Mouse (Mus musculus) hindbrain, embryonic 11.5 days (tissue): Measurements from ENCODE around the gene Spag8. TPM values are rescaled to one million over a fixed set of nuclear protein-coding genes. Genes with fewer than 3 reads are reported as not detected.

Experiments used
- ATAC-seq: fragments of 200-750 bp; cut with Nextera tagmentation; 2 replicates; pipeline ENCODE4 v1.8.0; 2017; ENCODE audit warnings: mild to moderate bottlenecking, moderate TSS enrichment, moderate library complexity; ENCODE audit not compliant: low FRiP score
- DNase-seq: peaks from one replicate; pipeline ENCODE4 v3.0.0-alpha.2; 2015; ENCODE audit warnings: low spot score
- H3K27ac ChIP-seq: fragments of 300-500 bp; sonication (generic); 2 replicates; pipeline ENCODE4 v1.5.1; 2014; ENCODE audit warnings: mild to moderate bottlenecking, low read depth, low read length
- H3K27me3 ChIP-seq: fragments of 300-500 bp; sonication (generic); 2 replicates; pipeline ENCODE4 v1.6.1; 2014; ENCODE audit warnings: mild to moderate bottlenecking, low read length, moderate library complexity, mixed read lengths; ENCODE audit not compliant: control insufficient read depth, insufficient read depth
- H3K36me3 ChIP-seq: fragments of 300-500 bp; sonication (generic); 2 replicates; pipeline ENCODE4 v1.6.1; 2014; ENCODE audit warnings: mild to moderate bottlenecking, low read length, moderate library complexity, mixed read lengths; ENCODE audit not compliant: control insufficient read depth, insufficient read depth
- H3K4me1 ChIP-seq: fragments of 300-500 bp; sonication (generic); replicated peaks from 2 replicates; pipeline ENCODE4 v1.6.1; 2014; ENCODE audit warnings: low read length, mixed read lengths; ENCODE audit not compliant: control insufficient read depth, insufficient read depth
- H3K4me2 ChIP-seq: fragments of 300-500 bp; sonication (generic); replicated peaks from 2 replicates; pipeline ENCODE4 v1.6.1; 2014; ENCODE audit warnings: mild to moderate bottlenecking, low read depth, low read length
- H3K4me3 ChIP-seq: fragments of 300-500 bp; sonication (generic); 2 replicates; pipeline ENCODE4 v1.5.1; 2014; ENCODE audit warnings: low read depth, low read length
- H3K9ac ChIP-seq: fragments of 300-500 bp; sonication (generic); 2 replicates; pipeline ENCODE4 v1.6.1; 2014; ENCODE audit warnings: low read depth, low read length
- H3K9me3 ChIP-seq: fragments of 300-500 bp; sonication (generic); 2 replicates; pipeline ENCODE4 v1.6.1; 2016; ENCODE audit warnings: low read length; ENCODE audit not compliant: control insufficient read depth
- WGBS: fragments of 180-500 bp; shearing (Covaris S2); extraction: QIAGEN DNeasy Blood & Tissue Kit; methylation state at CpG from one replicate; pipeline ENCODE4 v1.1.7; 2014; 5-methylcytosine and 5-hydroxymethylcytosine counted together
- polyA plus RNA-seq: library from polyadenylated mRNA; unstranded; fragments of >200 nt; fragmentation: Nextera tagmentation; extraction: Ambion mirVana; gene quantifications from 2 replicates; pipeline ENCODE4 v1.2.1, GENCODE M21; 2014

Spag8 gene
- polyA plus RNA-seq, 1 experiment from 2014 or later = 5.7 TPM

DNA sequence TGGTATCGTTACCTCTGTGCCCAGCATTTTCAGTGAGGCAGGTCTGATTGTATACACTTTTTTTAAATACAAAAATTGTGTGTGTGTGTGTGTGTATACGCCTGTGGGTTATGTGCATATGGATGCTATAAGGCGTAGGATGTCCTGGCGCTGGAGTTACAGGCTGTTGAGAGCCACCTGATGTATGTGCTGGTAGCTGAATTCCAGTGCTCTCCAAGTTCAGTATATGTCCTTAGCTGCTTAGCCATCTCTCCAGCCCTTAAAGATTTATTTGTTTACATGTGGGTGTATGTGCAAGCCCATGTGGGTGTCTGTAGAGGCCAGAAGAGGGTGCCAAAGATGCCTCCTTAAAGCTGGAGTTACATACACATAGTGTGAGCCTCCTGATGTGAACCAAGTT is 3.8 kb upstream of the Spag8 start:
- Histone ChIP-seq H3K9me3 (no peaks in the 10 kb centered on the region), H3K4me3 (0 out of 2 replicates have a peak overlapping the region, but pooled peaks have one; percentile 82), H3K9ac (no peak overlapping the region), H3K4me2 (peak overlapping the region; percentile 13; the same call in 1 of the 2 replicates), H3K27me3 (peaks cover 3% of the 10 kb centered on the region; the same call in 1 of the 2 replicates), H3K4me1 (peaks cover 6% of the 10 kb centered on the region), H3K36me3 (no peaks in the 10 kb centered on the region), H3K27ac (no peak overlapping the region)
- WGBS = 63% methylated on average over 4 of the region's 4 CpGs
- DNase-seq (no peak), ATAC-seq (no peak)

DNA sequence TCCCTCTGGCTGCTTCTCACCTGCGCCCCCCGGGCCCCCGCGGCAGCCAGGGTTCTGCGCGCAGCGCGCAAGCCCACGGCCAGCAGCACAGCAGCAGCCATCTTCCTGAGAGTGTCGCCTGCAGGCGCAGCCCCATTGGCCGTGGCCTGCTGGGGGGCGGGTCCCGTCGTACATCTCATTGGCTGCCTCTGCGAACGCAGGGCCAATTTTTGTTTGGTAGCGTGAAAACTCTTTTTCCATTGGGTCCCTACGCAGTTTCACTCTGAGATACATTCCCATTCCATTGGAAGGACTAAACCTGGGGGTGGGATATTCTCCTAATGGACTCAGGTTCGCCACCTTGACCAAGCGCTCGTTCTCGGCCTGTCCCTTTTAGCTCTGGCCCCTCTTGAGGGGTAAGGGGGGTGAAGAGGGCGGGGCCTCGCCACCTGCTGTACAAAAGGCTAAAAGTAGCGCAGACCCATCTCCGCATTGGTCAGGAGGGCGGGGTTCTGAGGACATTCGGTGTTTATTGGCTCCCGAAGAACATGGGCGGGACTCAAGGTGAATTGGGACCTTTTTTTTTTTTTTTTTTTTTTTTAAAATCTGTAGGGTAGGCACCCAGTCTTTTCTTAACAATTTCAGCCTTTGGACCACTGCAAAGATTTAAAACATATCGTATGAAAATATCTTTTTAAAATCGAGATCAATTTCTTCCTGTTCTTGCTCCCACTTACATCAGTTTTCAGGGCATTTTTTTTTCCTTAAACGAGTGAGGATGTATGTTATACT is 3.1 kb upstream of the Spag8 start, which contains the start of gene Hint2:
Hint2 (minus strand) TSS at position 128 of the 771 bp plus-strand sequence.
- Histone ChIP-seq H3K9me3 (no peaks in the 10 kb centered on the region), H3K9ac (peak within 1 kb of the TSS; percentile 90), H3K27me3 (no peaks in the 10 kb centered on the region; the same call in 1 of the 2 replicates), H3K27ac (peak within 1 kb of the TSS; percentile 89), H3K4me1 (peaks cover 6% of the 10 kb centered on the region), H3K4me2 (peak within 1 kb of the TSS; percentile 76), H3K36me3 (no peaks in the 10 kb centered on the region), H3K4me3 (peak within 1 kb of the TSS; percentile 82)
- ATAC-seq (peak; percentile 98), DNase-seq (peak; percentile 94)
- WGBS = under 1% methylated on average over 34 of the region's 34 CpGs

DNA sequence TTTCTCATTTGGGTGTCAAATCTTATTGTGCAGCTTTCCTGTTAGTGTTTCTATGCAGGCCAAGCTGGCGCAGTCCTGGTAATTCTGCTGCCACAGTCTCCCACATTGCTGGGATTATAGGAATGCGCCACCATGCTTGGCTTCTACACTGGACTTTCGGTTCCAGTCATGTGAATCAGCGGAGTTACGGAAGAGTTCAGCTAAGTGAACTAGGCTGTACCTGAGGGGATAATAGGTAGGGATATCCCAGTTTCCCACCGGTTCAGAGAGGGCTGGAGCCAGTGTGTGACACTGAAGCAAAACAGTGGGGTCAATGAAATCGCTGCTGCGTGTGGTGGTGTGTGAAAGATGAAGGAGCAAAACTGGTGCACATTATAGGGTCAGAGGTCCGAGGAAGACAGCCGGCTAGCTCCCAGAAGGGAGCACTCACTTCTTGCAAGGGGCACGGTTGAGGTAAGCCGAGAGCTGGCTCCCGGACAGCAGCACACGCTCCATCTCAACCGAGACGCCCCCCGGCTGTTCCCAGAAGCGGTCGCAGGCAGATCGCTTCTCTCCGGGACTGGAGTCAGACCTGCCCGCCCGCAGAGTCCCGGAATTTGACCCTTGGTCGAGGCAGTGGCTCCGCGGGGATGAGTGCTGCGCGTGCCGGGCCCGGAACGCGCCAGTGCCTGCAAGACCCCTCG is 2.4 kb upstream of the Spag8 start:
- Histone ChIP-seq H3K4me2 (peak overlapping the region; percentile 76), H3K27me3 (no peaks in the 10 kb centered on the region; the same call in 1 of the 2 replicates), H3K9me3 (no peaks in the 10 kb centered on the region), H3K9ac (peak overlapping the region; percentile 90), H3K4me1 (peaks cover 6% of the 10 kb centered on the region), H3K27ac (peak overlapping the region; percentile 89), H3K4me3 (peak overlapping the region; percentile 82), H3K36me3 (no peaks in the 10 kb centered on the region)
- no peak; the same call in 1 of the 2 replicates for ATAC-seq
- WGBS = 6% methylated on average over 33 of the region's 34 CpGs
- DNase-seq = no peak

DNA sequence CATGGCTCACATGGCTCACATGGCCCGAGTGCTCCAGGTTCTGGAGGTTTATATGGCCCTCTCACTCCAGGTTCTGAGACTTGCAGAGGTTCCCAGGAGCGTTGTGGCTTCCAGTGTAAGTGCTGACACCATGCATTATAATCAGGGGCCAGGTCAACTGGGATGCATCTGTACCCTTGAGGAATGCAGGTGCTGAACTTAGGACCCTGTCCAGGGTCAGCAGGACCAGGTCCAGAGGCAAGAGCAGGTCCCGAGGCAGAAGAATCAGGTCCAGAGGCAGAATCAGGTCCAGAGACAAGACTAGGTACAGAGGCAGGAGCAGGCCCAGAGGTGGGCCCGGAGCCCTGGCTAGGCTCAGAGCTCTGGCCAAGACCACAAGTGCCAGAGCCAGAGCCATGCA is 668 bp downstream of the Spag8 start:
- H3K4me3 ChIP-seq = 0 out of 2 replicates have a peak overlapping the region, but pooled peaks have one; percentile 22
- no peaks in the 10 kb centered on the region for H3K9me3 ChIP-seq
- 95% methylated on average over 4 of the region's 4 CpGs for WGBS
- H3K27me3 ChIP-seq = no peaks in the 10 kb centered on the region
- H3K4me2 ChIP-seq = no peak overlapping the region; the same call in 1 of the 2 replicates
- no peak overlapping the region for H3K27ac ChIP-seq
- H3K9ac ChIP-seq = no peak overlapping the region
- no peaks in the 10 kb centered on the region for H3K36me3 ChIP-seq
- H3K4me1 ChIP-seq = peaks cover 6% of the 10 kb centered on the region
- no peak for ATAC-seq
- DNase-seq = no peak

DNA sequence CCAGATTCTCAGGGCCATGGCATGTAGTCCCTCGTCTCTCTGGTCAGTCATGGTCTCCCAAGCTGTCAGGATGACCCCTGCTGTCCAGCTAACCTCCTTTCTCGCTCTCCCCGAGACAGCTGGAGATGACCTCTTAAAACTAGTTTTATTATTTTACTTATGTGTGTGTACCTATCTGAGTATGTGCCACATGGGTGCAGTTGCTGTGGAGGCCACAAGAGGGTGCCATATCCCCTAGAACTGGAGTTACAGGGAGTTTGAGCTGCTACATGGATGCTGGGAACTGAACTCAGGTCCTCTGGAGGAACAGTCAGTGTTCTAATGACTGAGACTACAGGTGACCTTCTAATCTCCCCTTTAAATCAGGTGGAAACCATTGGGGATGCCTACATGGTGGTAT is 3.6 kb downstream of the Spag8 start:
- H3K9ac ChIP-seq = no peak overlapping the region
- no peaks in the 10 kb centered on the region for H3K9me3 ChIP-seq
- no peaks in the 10 kb centered on the region for H3K27me3 ChIP-seq
- no peak overlapping the region for H3K27ac ChIP-seq
- H3K4me2 ChIP-seq = no peak overlapping the region
- no peak for ATAC-seq
- H3K4me3 ChIP-seq = no peak overlapping the region
- no peaks in the 10 kb centered on the region for H3K36me3 ChIP-seq
- WGBS = 94% methylated on average over 3 of the region's 3 CpGs
- H3K4me1 ChIP-seq = 0 out of 2 replicates have a peak, but pooled peaks cover 3% of the 10 kb centered on the region
- DNase-seq = no peak

DNA sequence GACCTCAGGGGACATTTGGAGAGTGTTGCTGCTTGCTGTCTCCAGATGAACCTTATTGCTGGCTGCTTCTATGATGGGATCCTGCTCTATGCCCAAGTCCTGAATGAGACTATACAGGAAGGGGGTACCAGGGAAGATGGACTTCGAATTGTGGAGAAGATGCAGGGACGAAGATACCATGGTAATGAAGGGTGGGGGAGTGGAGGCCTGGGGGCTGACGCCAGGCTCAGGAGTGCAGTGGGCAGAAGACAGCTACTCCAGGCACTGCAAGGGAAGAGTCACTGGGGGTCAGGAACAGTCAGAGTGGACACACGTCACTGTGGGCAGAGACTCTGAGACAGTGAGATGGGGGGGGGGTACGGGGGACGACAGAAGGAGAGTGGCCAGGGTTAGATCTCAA is 12.9 kb downstream of the Spag8 start:
- Histone ChIP-seq H3K9ac (no peak overlapping the region), H3K9me3 (no peaks in the 10 kb centered on the region), H3K27ac (no peak overlapping the region), H3K4me2 (no peak overlapping the region), H3K4me3 (no peak overlapping the region), H3K27me3 (no peaks in the 10 kb centered on the region), H3K4me1 (no peaks in the 10 kb centered on the region), H3K36me3 (no peaks in the 10 kb centered on the region)
- 90% methylated on average over 6 of the region's 6 CpGs for WGBS
- no peak for ATAC-seq
- no peak for DNase-seq

DNA sequence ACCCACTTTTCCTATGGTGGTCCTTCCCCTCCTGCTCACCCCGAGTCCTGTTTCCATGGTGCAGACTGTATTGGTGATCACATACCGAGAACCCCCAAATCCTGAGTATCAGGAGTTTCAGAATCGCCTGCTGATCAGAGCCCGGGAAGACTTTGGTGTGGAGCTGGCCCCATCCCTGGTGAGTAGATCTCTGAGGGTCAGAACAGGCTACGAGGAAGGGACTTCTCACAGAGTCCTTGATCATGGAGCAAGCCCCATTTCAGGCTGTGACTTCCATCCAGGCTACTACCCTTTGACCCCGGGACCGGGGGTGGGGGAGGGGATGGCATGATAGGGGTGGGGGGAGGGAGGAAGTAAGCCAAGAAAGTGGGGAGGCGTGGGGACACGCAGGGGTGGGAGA is 13.3 kb downstream of the Spag8 start:
- H3K9ac ChIP-seq = no peak overlapping the region

DNA sequence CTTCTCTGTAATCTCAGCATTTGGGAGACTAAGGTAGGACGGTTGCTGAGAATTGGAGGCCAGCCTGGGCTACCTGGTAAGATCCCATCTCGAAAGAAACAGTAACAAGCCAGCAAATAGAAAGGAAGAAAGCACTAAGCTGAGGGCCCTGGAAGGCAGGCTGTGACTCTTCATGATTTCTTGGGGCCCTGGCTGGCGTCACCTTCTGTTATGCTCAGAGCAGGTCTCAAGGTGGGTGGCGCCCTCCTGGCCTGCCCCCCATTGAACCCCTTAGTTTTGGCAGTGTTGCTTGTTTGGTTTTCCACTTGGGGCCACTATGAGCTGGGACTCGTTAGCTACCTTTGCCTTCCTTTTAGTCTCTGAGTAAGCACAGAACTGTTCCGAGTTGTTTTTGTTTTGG is 16.6 kb downstream of the Spag8 start:
- H3K4me2 ChIP-seq = no peak overlapping the region

More for the DNA sequence above, 13.3 kb downstream of the Spag8 start:
- 81% methylated on average over 9 of the region's 9 CpGs for WGBS
- Histone ChIP-seq H3K36me3 (no peaks in the 10 kb centered on the region), H3K27me3 (no peaks in the 10 kb centered on the region), H3K4me2 (no peak overlapping the region), H3K4me1 (no peaks in the 10 kb centered on the region), H3K9me3 (no peaks in the 10 kb centered on the region), H3K27ac (no peak overlapping the region), H3K4me3 (no peak overlapping the region)
- ATAC-seq (no peak), DNase-seq (no peak)

More for the DNA sequence above, 16.6 kb downstream of the Spag8 start:
- no peak overlapping the region for H3K9ac ChIP-seq
- H3K4me3 ChIP-seq = no peak overlapping the region
- DNase-seq (no peak), ATAC-seq (no peak)
- WGBS = 84% methylated on average over 6 of the region's 6 CpGs
- H3K27me3 ChIP-seq = peaks cover 4% of the 10 kb centered on the region; the same call in 1 of the 2 replicates
- H3K27ac ChIP-seq = no peak overlapping the region
- H3K4me1 ChIP-seq = peaks cover 9% of the 10 kb centered on the region
- H3K9me3 ChIP-seq = no peaks in the 10 kb centered on the region
- no peaks in the 10 kb centered on the region for H3K36me3 ChIP-seq
